Mouse (Mus musculus): ENCODE measurements around the gene Gpd1.
"Not testable (repeated sequence)": the region's sequence is repeated elsewhere in the genome, so short reads cannot be mapped to it uniquely, and the experiment has no call there.

Gene Gpd1

DNA sequence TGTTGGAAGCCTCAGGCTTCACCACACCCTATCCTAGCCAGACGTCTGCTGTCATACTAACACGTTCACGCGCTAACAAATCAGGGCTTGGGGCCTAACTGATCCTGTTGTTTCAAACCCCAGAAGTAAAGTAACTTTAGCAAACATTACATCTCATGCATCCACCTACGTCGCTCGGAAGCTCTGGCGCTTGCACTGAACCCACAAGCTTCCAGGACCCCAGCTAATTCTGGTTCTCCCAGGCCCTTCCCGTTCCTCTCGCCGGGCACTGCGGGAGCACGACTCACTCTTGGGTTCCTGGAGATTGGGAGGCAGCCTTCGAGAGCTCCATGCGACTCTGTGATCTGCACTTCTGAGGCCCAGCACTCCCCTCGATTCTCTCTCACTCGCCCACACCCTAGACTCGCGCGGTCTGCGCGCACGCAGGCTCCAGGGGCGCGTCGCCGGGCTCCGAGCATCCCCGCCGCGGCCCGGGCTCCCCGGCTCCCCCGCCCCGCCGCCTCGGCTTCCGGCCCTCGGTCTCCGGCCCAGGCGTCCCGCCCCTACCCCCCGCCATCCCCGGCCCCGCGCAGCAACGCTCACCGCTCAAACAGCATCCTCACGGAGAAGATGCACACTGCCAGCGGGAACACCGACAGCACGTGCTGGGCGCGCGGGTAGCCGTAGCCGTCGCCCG, 54.4 kb downstream of the Gpd1 start:
- no peak for DNase-seq (ENCODE audit: low read depth, low spot score)

DNA sequence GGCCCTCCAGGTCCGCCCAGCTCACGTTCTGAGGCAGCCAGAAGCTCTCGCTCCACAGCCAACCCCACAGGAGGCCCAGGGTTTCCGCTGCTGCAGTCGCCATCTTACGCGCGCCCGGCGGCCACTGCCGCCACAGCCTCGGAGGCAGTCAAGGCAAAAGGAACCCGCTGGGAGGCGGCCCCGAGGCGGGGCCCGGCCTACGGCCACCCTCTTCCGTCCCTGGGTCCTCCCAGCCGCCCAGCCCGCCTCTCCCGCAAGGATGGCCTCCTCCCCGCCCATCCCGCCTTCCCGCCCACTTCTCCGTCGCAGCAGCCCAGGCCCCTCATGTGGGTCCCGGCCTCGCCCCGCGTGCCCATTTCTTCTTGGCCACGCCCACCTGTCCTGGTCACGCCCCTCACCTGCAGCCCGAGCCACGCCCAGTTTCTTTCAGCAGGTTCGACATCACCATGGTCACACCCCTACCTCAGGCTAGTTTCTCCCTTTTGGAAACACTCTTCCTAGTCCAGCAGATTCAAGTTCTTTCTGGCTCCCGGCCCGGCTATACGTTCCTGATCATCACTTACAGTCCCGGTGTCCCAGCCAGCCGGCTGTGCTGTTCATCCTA, 55.1 kb downstream of the Gpd1 start:
- peak; percentile 77 for DNase-seq (ENCODE audit: low read depth, low spot score)

DNA sequence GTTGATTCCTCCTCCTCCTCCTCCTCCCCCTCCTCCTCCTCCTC, 55.4 kb downstream of the Gpd1 start, which contains the start of gene Cers5:
Gene Cers5, minus strand, starts transcription at position 5 of the 44 bp plus-strand sequence.
- DNase-seq (ENCODE audit: low read depth, low spot score): not testable (repeated sequence)

DNA sequence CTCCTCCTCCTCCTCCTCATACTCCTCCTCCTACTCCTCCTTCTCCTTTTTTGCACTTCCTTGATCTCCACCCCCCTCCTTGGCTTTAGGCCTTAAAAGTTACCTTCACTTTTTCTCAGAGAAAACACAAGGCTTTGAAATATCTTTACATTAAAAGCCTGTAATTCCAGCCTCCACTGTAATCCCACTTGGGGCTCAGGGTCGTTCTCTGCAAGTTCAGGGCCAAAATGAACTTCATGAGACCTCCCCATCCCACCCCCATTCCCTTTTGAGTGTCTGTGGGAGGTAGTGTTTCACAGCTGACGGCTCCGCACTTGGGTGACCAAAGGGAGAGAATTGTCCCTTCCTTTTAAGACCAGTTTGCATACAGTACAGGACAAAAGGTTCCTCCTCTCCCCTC, 55.6 kb downstream of the Gpd1 start:
- no peak for DNase-seq (ENCODE audit: low read depth, low spot score)
